Mouse (Mus musculus): ENCODE measurements around the gene Sv2c. TPM values are rescaled to one million over a fixed set of nuclear protein-coding genes. Genes with fewer than 3 reads are reported as not detected.

Gene Sv2c
- 0.19 and 0.48 TPM in 2 replicates for polyA plus RNA-seq (2012; rRNA removed)

DNA sequence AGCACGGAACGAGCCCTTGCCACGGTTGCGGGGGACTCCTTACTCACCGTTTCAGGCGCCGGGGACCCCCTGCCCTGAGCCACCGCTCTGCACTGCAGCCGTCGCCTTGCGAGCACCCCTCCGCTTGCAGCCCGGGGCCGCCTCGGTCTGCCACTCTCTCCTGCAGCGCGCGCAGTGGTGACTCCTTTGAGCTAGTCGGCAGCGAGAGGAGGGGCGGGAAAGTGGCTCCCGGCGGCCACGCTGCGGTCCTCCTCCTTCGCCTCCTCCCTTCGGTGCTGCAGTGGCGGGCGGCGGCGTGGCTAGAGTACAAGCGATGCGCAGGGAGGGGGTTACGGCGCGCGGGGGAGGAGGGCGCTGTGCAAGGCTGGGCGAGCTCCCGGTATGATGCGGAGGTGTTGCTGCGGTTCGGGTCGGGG is at the start of gene Sv2c:
TSS of gene Sv2c (minus strand) at position 177 of the 416 bp plus-strand sequence.
- no peaks in the 10 kb centered on the region for H3K36me3 ChIP-seq (ENCODE audit: control insufficient read depth, insufficient read depth, low read length)
- peak; percentile 2 for DNase-seq
- no peak within 1 kb of the TSS for H3K4me3 ChIP-seq (ENCODE audit: insufficient read depth, low read depth, low read length)
- whole genome bisulfite sequencing: 2% methylated on average over 41 of the region's 44 CpGs
- H3K27me3 ChIP-seq (replicated peaks; ENCODE audit: control insufficient read depth, insufficient read depth, low read length): peaks cover 3% of the 10 kb centered on the region; the same call in 1 of the 2 replicates
- no peaks in the 10 kb centered on the region for H3K4me1 ChIP-seq (ENCODE audit: control insufficient read depth, insufficient read depth, low read length)
- TF ChIP-seq POLR2A (IDR thresholded peaks at IDR 0.05; ENCODE audit: low read depth, low read length): no peak
- no peak for TF ChIP-seq CTCF (conservative IDR thresholded peaks at IDR 0.05; ENCODE audit: insufficient read depth, insufficient read length, low read depth, low read length)
- no peak within 1 kb of the TSS for H3K27ac ChIP-seq (ENCODE audit: insufficient read depth, low read depth, low read length)

DNA sequence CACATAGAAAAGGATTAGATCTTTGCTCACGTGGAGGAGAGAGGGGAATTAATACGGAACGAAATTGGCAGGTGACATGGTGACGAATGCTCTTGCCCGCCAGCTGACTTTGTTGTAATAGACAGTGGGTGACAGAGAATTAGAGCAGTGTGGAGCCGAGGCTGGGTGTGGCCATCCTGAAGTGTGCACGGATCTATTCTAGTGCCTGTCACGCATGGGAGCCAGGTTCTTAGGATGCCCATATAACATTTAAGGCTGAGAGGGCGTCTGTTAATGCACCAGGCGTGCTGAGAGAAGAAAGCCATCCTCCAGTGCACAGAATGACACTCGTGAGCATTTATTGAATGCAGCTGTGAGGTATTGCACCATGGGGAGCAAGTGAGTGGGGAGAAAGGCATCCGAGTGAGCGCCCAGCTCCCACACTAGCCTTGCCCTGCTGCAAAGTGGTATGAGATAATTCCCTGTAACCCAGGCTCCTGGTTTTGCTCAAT is 48.3 kb upstream of the Sv2c start:
- 57% methylated on average over 13 of the region's 13 CpGs for WGBS
- TF ChIP-seq CTCF (conservative IDR thresholded peaks at IDR 0.05; ENCODE audit: insufficient read depth, insufficient read length, low read depth, low read length): no peak
- no peak for TF ChIP-seq POLR2A (IDR thresholded peaks at IDR 0.05; ENCODE audit: low read depth, low read length)
- H3K27ac ChIP-seq (ENCODE audit: insufficient read depth, low read depth, low read length): no peak overlapping the region

GRCm38 (mm10) chr13:96175591-96176212 is 43.3 kb upstream of the Sv2c start:
- no peak for DNase-seq
- no peaks in the 10 kb centered on the region for H3K36me3 ChIP-seq (ENCODE audit: control insufficient read depth, insufficient read depth, low read length)
- TF ChIP-seq POLR2A (IDR thresholded peaks at IDR 0.05; ENCODE audit: low read depth, low read length): no peak
- no peak for TF ChIP-seq CTCF (conservative IDR thresholded peaks at IDR 0.05; ENCODE audit: insufficient read depth, insufficient read length, low read depth, low read length)
- no peaks in the 10 kb centered on the region for H3K4me1 ChIP-seq (ENCODE audit: control insufficient read depth, insufficient read depth, low read length)
- no peak overlapping the region for H3K4me3 ChIP-seq (ENCODE audit: insufficient read depth, low read depth, low read length)
- WGBS: 67% methylated on average over 8 of the region's 8 CpGs
- no peak overlapping the region for H3K27ac ChIP-seq (ENCODE audit: insufficient read depth, low read depth, low read length)
- no peaks in the 10 kb centered on the region for H3K27me3 ChIP-seq (replicated peaks; ENCODE audit: control insufficient read depth, insufficient read depth, low read length)

More for the DNA sequence above, 48.3 kb upstream of the Sv2c start:
- Histone ChIP-seq H3K4me1 (ENCODE audit: control insufficient read depth, insufficient read depth, low read length) (no peaks in the 10 kb centered on the region), H3K4me3 (ENCODE audit: insufficient read depth, low read depth, low read length) (no peak overlapping the region), H3K27me3 (replicated peaks; ENCODE audit: control insufficient read depth, insufficient read depth, low read length) (no peaks in the 10 kb centered on the region), H3K36me3 (ENCODE audit: control insufficient read depth, insufficient read depth, low read length) (no peaks in the 10 kb centered on the region)
- no peak for DNase-seq

- WGBS: 70% methylated on average over 3 of the region's 3 CpGs
- Histone ChIP-seq H3K4me3 (ENCODE audit: insufficient read depth, low read depth, low read length) (no peak overlapping the region), H3K27me3 (replicated peaks; ENCODE audit: control insufficient read depth, insufficient read depth, low read length) (no peaks in the 10 kb centered on the region), H3K36me3 (ENCODE audit: control insufficient read depth, insufficient read depth, low read length) (no peaks in the 10 kb centered on the region), H3K4me1 (ENCODE audit: control insufficient read depth, insufficient read depth, low read length) (no peaks in the 10 kb centered on the region), H3K27ac (ENCODE audit: insufficient read depth, low read depth, low read length) (no peak overlapping the region)
- no peak for TF ChIP-seq POLR2A (IDR thresholded peaks at IDR 0.05; ENCODE audit: low read depth, low read length)
- TF ChIP-seq CTCF (conservative IDR thresholded peaks at IDR 0.05; ENCODE audit: insufficient read depth, insufficient read length, low read depth, low read length): no peak
- DNase-seq: no peak
Measured at GRCm38 (mm10) chr13:96173686-96174085, 41.3 kb upstream of the Sv2c start.

DNA sequence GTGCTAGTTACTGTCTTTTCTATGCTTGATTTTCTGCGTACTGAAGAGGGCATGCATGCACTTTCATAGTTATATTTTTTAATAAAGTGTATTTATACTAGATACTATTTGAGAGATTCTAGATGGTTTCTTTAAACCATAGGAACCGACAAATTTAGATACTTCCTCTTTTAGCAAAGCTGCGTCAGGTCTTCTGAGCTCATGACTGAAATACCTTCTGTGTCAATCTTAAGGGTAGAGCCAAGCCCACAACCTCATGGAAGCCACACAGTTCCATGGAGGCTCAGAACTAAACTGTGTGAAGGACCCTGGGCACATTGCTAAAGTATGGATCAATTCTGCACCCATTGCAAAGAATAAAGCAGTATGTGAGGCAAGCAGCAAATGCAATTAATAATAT is 39.9 kb upstream of the Sv2c start:
- no peak for DNase-seq
- no peaks in the 10 kb centered on the region for H3K36me3 ChIP-seq (ENCODE audit: control insufficient read depth, insufficient read depth, low read length)
- H3K27me3 ChIP-seq (replicated peaks; ENCODE audit: control insufficient read depth, insufficient read depth, low read length): no peaks in the 10 kb centered on the region
- WGBS: 86% methylated on average over 3 of the region's 3 CpGs
- TF ChIP-seq POLR2A (IDR thresholded peaks at IDR 0.05; ENCODE audit: low read depth, low read length): no peak
- no peak for TF ChIP-seq CTCF (conservative IDR thresholded peaks at IDR 0.05; ENCODE audit: insufficient read depth, insufficient read length, low read depth, low read length)
- H3K4me1 ChIP-seq (ENCODE audit: control insufficient read depth, insufficient read depth, low read length): no peaks in the 10 kb centered on the region
- no peak overlapping the region for H3K4me3 ChIP-seq (ENCODE audit: insufficient read depth, low read depth, low read length)
- H3K27ac ChIP-seq (ENCODE audit: insufficient read depth, low read depth, low read length): no peak overlapping the region

DNA sequence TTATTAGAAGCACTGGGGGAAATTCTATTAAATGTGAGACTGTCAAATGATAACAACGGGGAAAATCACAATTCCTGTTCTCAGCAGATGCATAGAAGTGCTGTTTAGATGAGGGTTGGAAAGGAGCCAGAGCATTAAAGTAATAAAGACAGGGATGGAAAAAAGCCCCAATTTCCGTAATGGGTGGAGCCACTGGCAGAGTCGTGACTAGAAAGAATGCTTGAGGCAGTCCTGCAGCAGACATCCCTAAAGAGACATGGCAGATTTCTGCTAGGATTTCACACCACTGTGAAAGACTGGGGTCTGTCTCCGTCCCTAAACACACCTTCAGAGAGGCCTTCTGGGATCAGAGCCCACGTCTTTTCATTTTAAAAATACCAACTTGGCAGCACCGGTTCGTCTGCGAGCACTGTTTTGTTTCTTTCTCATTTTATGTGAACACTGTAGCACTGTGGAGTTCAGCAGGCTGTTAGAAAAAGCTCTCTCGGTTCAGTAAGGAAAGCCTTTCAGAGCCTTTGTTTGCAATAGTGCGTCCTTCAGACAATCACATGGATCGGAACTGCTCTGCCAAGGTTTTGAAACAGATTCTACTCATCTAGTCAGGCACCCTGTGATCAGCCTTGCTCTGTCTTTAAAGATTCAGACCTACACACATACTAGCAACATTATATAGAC is 36.8 kb upstream of the Sv2c start:
- Histone ChIP-seq H3K36me3 (ENCODE audit: control insufficient read depth, insufficient read depth, low read length) (no peaks in the 10 kb centered on the region), H3K4me3 (ENCODE audit: insufficient read depth, low read depth, low read length) (no peak overlapping the region), H3K27me3 (replicated peaks; ENCODE audit: control insufficient read depth, insufficient read depth, low read length) (no peaks in the 10 kb centered on the region; the same call in 1 of the 2 replicates), H3K27ac (ENCODE audit: insufficient read depth, low read depth, low read length) (no peak overlapping the region), H3K4me1 (ENCODE audit: control insufficient read depth, insufficient read depth, low read length) (no peaks in the 10 kb centered on the region)
- TF ChIP-seq POLR2A (IDR thresholded peaks at IDR 0.05; ENCODE audit: low read depth, low read length): no peak
- TF ChIP-seq CTCF (conservative IDR thresholded peaks at IDR 0.05; ENCODE audit: insufficient read depth, insufficient read length, low read depth, low read length): no peak
- DNase-seq: no peak
- WGBS: 58% methylated on average over 11 of the region's 11 CpGs

GRCm38 (mm10) chr13:96166593-96166992 is 34.2 kb upstream of the Sv2c start:
- no peak overlapping the region for H3K27ac ChIP-seq (ENCODE audit: insufficient read depth, low read depth, low read length)
- H3K4me1 ChIP-seq (ENCODE audit: control insufficient read depth, insufficient read depth, low read length): no peaks in the 10 kb centered on the region
- no peaks in the 10 kb centered on the region for H3K36me3 ChIP-seq (ENCODE audit: control insufficient read depth, insufficient read depth, low read length)
- H3K27me3 ChIP-seq (replicated peaks; ENCODE audit: control insufficient read depth, insufficient read depth, low read length): no peaks in the 10 kb centered on the region; the same call in 1 of the 2 replicates
- no peak overlapping the region for H3K4me3 ChIP-seq (ENCODE audit: insufficient read depth, low read depth, low read length)
- no peak for TF ChIP-seq CTCF (conservative IDR thresholded peaks at IDR 0.05; ENCODE audit: insufficient read depth, insufficient read length, low read depth, low read length)
- TF ChIP-seq POLR2A (IDR thresholded peaks at IDR 0.05; ENCODE audit: low read depth, low read length): no peak
- no peak for DNase-seq
- WGBS: 63% methylated on average over 2 of the region's 2 CpGs

Measured in kidney, adult 2 months (tissue).